Mouse (Mus musculus) CD4-positive helper T cell, adult 2 months (primary cell): ENCODE results near the gene Gm853.
"Not testable (repeated sequence)": the region's sequence is repeated elsewhere in the genome, so short reads cannot be mapped to it uniquely, and the experiment has no call there.

ENCODE experiments used
- DNase-seq: peaks from one replicate; pipeline ENCODE4 v3.0.0-alpha.2; 2012; ENCODE audit warnings: low read depth, missing footprints, low spot score

Gene Gm853

DNA sequence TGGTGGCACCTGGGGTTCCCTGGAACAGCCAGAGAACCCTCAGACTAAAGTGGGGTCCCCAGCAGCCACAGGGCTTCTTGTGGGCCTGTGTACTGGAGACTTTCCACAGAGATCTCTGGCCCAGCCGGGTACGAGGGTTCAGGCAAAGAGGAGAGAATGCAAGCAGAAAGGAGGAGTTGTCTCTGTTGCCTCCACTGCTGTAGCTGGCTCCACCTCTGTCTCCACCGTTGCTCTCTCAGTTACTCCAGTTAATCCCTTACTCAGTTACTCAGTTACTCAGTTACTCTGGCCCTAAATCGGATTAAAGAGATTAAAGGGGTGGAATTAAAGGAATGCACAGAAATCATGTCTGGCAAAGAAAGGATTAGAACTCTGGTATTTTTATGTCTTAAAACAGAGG, at the start of gene Gm853:
Gene Gm853 (minus strand): TSS at position 223 of the 400 bp plus-strand sequence.
- DNase-seq = no peak

- DNase-seq = no peak
Measured at GRCm38 (mm10) chr4:130270611-130271347, 48.6 kb upstream of the Gm853 start.

DNA sequence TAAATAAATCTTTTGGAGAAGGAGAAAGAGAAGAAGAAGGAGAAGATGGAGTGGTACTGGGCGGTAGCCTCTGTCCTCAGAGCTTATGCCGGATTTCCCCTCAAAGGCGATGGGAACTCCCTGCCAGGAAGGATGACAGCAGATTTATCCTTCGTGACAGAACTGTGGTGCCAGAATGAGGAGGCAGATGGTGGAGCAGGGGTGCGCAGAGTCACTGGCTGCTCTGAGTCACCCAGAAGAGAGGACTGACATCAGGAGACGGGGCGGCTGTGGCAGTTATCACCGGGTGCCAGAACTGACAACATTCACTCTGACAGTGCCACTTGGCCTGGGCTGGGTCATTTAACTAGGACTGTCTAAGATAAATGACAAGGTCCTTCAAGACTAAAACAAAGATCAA, 47.9 kb upstream of the Gm853 start:
- no peak for DNase-seq

DNA sequence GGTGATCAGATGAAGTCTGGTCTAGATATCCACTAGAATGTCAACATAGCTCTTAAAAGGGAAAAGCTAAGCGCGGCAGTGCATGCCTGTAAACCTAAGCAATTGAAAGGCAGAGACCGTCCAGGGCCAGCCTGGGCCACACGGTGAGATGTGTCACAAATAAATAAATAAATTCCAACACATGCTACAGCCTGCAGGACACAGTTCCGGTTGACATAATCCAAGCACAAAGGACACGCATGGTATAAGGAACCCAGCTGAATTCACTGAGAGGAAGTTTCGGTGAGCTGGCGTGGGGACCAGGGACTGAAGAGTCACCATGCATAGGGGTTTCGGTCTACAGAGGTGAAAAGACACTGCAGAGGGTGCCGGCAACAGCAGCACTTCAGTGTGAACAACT, 46.5 kb upstream of the Gm853 start:
- no peak for DNase-seq

GRCm38 (mm10) chr4:130267069-130267468, 44.9 kb upstream of the Gm853 start:
- no peak for DNase-seq

GRCm38 (mm10) chr4:130266601-130267000, 44.4 kb upstream of the Gm853 start:
- DNase-seq = no peak

- peak; percentile 36 for DNase-seq
Measured at GRCm38 (mm10) chr4:130264698-130265349, 42.6 kb upstream of the Gm853 start.

DNA sequence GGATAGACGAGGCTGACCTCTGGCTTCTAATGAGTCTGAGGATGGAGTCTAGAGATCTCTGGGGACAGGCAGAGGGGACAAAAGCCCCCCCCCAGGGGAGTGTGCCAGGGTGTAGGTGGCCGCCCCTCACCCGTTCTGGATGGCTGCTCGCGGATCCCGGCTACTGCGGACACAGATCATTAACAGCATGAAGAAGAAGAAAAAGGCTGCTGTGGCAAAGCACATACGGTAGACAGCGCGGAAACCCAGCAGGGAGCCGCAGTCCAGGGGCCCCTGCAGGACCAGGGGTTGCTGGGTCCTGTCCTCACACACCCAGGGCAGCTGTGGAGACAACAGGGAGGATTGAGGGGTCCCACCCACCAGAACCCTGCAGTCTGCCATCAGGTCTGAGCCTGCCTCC, 41.9 kb upstream of the Gm853 start:
- DNase-seq = no peak

- no peak for DNase-seq
Measured at GRCm38 (mm10) chr4:130260406-130260805, 38.2 kb upstream of the Gm853 start.

DNA sequence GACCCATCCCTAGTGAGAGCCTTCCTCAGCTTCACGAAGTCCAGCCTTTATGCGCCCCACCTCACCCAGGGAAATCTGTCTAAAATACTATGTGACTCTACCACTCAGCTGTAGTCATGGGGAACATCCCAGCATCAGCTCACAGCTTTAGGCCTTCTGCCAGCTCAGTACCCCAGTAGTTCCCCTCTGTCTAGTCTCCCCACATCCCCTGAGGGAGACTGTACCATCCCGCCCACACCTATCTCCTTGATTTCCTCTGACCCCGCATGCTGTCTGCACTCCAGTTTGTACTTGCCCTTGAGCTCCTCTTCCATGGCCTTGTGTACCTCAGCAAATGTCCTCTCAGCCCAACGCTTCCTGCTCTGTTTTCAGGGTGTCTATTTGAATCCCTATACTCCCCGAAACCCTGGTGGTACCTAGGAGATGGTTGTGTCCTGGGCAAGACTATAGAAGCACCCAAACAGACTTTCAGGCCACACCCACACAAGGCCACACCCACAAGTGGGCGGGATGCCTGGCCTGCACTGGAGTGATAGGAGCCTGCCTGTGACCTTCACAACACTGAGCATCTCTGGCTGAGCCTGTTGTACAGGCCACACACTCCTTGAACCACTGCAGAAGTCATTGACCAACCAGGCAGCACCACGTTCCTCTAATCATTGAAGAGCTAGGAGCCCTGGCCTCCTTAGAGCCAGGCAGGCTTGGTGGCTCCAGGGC, 30.4 kb upstream of the Gm853 start:
- DNase-seq = peak; percentile 9

DNA sequence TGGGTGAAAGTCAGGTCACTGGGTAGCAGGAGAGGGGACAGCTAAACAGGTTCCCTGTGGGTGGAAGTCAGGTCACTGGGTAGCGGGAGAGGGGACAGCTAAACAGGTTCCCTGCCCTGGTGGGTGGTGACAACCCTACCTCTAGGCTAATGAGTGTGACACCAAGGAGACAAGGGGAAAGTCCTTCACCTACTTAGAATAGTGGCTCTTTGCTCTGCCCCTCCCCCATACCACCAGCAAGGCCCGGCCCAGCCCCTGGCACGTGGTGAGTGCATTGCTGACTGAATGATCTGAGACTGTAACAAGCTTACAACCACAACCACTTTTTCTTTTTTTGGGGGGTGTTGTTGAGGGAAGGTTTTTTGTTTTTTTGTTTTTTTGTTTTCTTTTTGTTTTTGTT, 29.6 kb upstream of the Gm853 start:
- no peak for DNase-seq

- no peak for DNase-seq
Measured at GRCm38 (mm10) chr4:130251172-130251705, 29.0 kb upstream of the Gm853 start.

DNA sequence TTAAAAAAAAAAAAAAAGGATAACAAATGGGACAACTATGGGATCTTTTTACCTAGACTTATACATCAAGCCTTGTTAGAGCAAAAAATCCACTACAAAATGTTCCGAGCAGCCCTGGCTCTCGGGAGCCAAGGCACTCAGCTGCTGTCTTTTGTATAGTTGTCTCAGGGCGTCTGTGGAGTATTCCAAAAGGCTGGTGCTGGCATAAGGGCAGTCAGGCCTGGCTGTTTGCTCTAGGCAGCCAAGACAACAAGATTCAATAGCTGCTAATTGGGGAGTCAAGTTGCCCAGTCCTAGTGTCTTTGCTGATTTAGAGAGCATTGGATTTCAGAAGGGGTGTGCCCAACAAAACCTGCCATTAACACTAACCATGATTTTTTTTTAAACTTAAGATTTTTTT, 26.4 kb upstream of the Gm853 start:
- no peak for DNase-seq

GRCm38 (mm10) chr4:130246132-130246531, 23.9 kb upstream of the Gm853 start:
- peak; percentile 50 for DNase-seq

DNA sequence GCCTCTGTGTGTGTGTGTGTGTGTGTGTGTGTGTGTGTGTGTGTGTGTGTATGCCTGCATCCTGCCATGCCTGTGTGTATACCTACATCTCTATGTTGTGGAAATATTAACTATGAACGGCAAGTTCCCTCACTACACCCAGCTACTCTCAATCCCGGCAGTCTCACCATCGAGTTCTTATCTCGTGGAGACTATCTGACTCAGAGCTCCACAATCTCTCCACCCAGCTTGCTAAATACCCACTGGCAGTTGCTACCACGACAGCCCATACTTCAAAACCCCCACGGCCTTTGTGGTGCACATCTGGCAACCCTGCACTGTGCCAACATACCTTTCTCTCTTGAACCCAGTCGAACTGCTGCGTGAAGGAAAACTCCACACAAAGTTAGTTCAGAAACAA, 22.5 kb upstream of the Gm853 start:
- no peak for DNase-seq

- DNase-seq = not testable (repeated sequence)
Measured at GRCm38 (mm10) chr4:130243621-130244020, 21.4 kb upstream of the Gm853 start.

DNA sequence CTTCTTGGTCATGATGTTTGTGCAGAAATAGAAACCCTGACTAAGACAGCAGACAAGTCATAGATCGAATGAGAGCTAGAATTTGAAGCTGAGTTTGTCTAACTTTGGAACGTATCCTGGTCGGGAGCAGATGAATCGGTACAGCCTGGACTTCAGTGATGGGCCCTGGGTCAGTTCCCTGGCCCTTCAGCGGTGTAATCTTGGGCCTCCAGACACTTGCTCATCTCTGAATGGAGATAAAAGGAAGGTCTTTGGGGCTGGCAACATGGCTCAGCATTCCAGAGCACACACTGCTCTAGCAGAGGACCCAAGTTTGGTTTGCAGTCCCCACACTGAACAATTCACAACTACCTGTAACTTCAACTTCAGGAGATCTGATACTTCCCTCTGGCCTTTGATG, 20.8 kb upstream of the Gm853 start:
- no peak for DNase-seq

- DNase-seq = no peak
Measured at GRCm38 (mm10) chr4:130240695-130241094, 18.5 kb upstream of the Gm853 start.

- DNase-seq = no peak
Measured at GRCm38 (mm10) chr4:130237607-130238006, 15.4 kb upstream of the Gm853 start.

DNA sequence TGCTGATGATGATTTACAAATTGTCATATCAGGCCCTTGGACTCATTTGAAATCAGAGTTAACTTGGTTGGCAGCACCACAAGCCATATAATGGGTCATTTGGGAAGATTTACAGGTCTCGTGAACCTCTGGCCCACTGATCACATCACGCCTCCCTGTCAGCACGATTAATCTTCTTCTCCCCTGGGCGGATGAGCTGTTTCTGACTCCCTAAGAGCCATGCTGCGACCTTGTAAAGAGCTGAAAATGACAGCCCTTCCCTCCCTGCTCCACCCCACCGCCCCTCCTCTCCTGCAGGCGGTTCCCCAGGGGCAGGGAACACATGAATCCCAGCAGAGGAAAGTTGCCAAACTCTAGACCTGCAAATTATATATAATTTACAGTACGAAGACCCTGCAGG, 14.2 kb upstream of the Gm853 start:
- DNase-seq = no peak

DNA sequence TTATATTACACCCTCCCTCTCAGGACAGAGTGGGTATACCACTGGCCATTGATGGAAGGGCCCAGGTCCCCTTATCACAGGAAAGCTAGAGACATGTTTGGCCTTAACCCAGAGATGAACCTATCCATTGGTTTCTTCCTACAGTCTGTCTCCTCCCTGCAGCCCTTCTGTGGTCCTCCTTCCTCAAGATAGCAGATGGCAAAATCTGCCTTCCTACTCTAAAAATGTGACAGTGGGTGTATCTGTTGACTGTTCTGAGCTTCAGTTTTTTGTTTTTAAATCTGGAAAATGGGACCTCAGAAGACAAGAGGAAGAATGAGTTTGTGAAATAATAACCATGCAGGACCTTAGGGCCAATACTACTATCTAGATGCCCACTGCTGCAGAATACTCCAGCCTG, 1.9 kb upstream of the Gm853 start:
- no peak for DNase-seq

- no peak for DNase-seq
Measured at GRCm38 (mm10) chr4:130220176-130220575, 2.0 kb downstream of the Gm853 start.
